ENCODE assay signal across 7 mouse cellular contexts in the genomic region with DNA sequence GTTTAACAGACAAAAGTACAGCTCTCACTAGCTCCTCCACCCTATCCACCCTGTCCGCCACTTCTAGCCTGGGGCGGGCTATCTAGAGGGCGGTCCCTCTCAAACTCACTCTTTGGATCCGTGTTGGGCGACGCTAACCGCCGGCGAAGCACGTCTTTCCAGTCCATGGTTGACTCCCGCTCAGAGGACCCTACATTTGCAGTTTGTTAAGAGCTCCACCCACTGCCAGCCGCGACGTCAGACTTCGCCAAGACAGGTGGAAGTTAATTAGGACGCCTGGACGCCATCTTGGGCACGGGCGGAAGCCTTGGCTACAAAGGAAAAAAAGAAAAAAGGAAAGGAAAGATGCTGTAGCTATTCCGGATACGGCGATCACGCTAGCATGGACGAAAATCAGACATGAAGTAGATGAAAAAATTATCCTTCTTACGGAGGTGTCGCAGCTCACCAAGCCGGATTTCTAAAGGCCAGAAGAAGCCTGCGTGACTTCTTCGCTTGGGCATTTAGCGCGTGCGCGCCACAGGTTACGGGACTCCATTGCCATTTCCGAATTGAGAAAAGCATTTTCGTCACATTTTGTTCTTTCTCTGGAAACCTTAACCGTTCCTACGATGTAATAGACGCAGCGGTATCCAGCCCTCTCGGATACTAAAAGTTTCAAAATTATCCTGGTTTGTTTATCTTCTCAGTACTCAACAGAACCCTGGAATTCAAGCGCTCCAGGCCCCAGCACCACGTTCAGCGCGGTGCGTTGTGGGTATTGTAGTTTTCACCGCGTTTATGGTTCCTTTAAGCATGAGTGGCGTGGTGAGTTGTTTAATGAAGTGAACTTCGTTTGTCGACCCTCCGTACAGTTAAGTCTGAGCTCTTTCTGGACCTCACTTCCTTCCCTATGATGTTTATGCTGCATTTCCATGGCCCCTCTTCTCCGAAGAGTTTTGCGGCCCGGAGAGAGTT. TPM values are rescaled to one million over a fixed set of nuclear protein-coding genes. Genes with fewer than 3 reads are reported as not detected.
DNase-seq lines count a peak whose midpoint lies in the region; ATAC-seq lines count a peak whose summit lies in the region.

A gene (minus strand): TSS at position 514 of the 957 bp plus-strand sequence.

- DNase-seq in adrenal gland, postnatal 25 days, result peak; percentile 87
- peak; percentile 99 for DNase-seq in heart, adult 11 months
- peak; percentile 95 for DNase-seq in kidney, adult 18-20 months
- peak; percentile 93 for DNase-seq in limb, embryonic 11.5 days (ENCODE audit: low spot score)
- peak; percentile 96 for DNase-seq in midbrain, embryonic 14.5 days
- peak; percentile 80 to 87 for DNase-seq in spleen, adult 18-20 months

- H3K9me3 ChIP-seq in embryonic facial prominence, embryonic 12.5 days, result no peaks in the 10 kb centered on the region
- no peaks in the 10 kb centered on the region for H3K9me3 ChIP-seq in limb, embryonic 11.5 days (ENCODE audit: control insufficient read depth, low read length)
- no peaks in the 10 kb centered on the region for H3K9me3 ChIP-seq in midbrain, embryonic 14.5 days (ENCODE audit: control insufficient read depth, low read length)

- WGBS in embryonic facial prominence, embryonic 12.5 days, result under 1% methylated on average over 55 of the region's 55 CpGs
- WGBS in limb, embryonic 11.5 days, result under 1% methylated on average over 55 of the region's 55 CpGs
- WGBS in midbrain, embryonic 14.5 days, result under 1% methylated on average over 55 of the region's 55 CpGs

- H3K9ac ChIP-seq in embryonic facial prominence, embryonic 12.5 days, result peak within 1 kb of the TSS; percentile 68
- H3K9ac ChIP-seq in limb, embryonic 11.5 days (ENCODE audit: low read length), result peak within 1 kb of the TSS; percentile 83
- H3K9ac ChIP-seq in midbrain, embryonic 14.5 days (replicated peaks; ENCODE audit: low read length), result peak within 1 kb of the TSS; percentile 68

- peak within 1 kb of the TSS; percentile 89 for H3K27ac ChIP-seq in embryonic facial prominence, embryonic 12.5 days
- peak within 1 kb of the TSS; percentile 79 for H3K27ac ChIP-seq in limb, embryonic 11.5 days (replicated peaks; ENCODE audit: low read depth, low read length)
- H3K27ac ChIP-seq in midbrain, embryonic 14.5 days (replicated peaks; ENCODE audit: low read depth, low read length), result peak within 1 kb of the TSS; percentile 81

- H3K4me1 ChIP-seq in embryonic facial prominence, embryonic 12.5 days, result peaks cover 14% of the 10 kb centered on the region
- H3K4me1 ChIP-seq in limb, embryonic 11.5 days (ENCODE audit: control insufficient read depth, insufficient read depth, low read length), result 0 out of 2 replicates have a peak, but pooled peaks cover 4% of the 10 kb centered on the region
- peaks cover 23% of the 10 kb centered on the region for H3K4me1 ChIP-seq in midbrain, embryonic 14.5 days (ENCODE audit: control insufficient read depth, insufficient read depth, low read length)

- H3K4me2 ChIP-seq in embryonic facial prominence, embryonic 12.5 days (replicated peaks), result peak within 1 kb of the TSS; percentile 67
- peak within 1 kb of the TSS; percentile 48 for H3K4me2 ChIP-seq in limb, embryonic 11.5 days (ENCODE audit: low read depth, severe bottlenecking)
- H3K4me2 ChIP-seq in midbrain, embryonic 14.5 days (ENCODE audit: low read length), result peak within 1 kb of the TSS; percentile 65

- peak; percentile 92 for ATAC-seq in embryonic facial prominence, embryonic 12.5 days (ENCODE audit: insufficient number of reproducible peaks, insufficient read depth, low FRiP score, low TSS enrichment)
- peak; percentile 89 for ATAC-seq in limb, embryonic 11.5 days (ENCODE audit: insufficient number of reproducible peaks, low FRiP score, low TSS enrichment, low read depth)
- peak; percentile 95 for ATAC-seq in midbrain, embryonic 14.5 days (ENCODE audit: low FRiP score, low TSS enrichment)

- H3K36me3 ChIP-seq in embryonic facial prominence, embryonic 12.5 days, result peaks cover 16% of the 10 kb centered on the region
- H3K36me3 ChIP-seq in limb, embryonic 11.5 days (ENCODE audit: control insufficient read depth, insufficient read depth, low read length), result peaks cover 7% of the 10 kb centered on the region; the same call in 1 of the 2 replicates
- peaks cover 8% of the 10 kb centered on the region for H3K36me3 ChIP-seq in midbrain, embryonic 14.5 days (ENCODE audit: control insufficient read depth, insufficient read depth, low read length)

- no peaks in the 10 kb centered on the region for H3K27me3 ChIP-seq in embryonic facial prominence, embryonic 12.5 days
- H3K27me3 ChIP-seq in limb, embryonic 11.5 days (ENCODE audit: control insufficient read depth, insufficient read depth, low read length), result no peaks in the 10 kb centered on the region
- no peaks in the 10 kb centered on the region for H3K27me3 ChIP-seq in midbrain, embryonic 14.5 days (ENCODE audit: control insufficient read depth, insufficient read depth, low read length)

- H3K4me3 ChIP-seq in embryonic facial prominence, embryonic 12.5 days, result peak within 1 kb of the TSS; percentile 53
- peak within 1 kb of the TSS; percentile 61 for H3K4me3 ChIP-seq in limb, embryonic 11.5 days (ENCODE audit: low read depth, low read length)
- H3K4me3 ChIP-seq in midbrain, embryonic 14.5 days (replicated peaks; ENCODE audit: low read depth, low read length), result peak within 1 kb of the TSS; percentile 54

RNA-seq across cellular contexts. Expression of the gene that starts here (rescaled TPM):
- 10.8 and 11.3 TPM in 2 replicates for total RNA-seq in adrenal gland, postnatal 25 days (2021)
- polyA plus RNA-seq in embryonic facial prominence, embryonic 12.5 days (2016; fragmentation: Nextera tagmentation; extraction: Ambion mirVana), result 20.7 and 22.1 TPM in 2 replicates
- 28.2 and 30.0 TPM in 2 replicates for polyA plus RNA-seq in limb, embryonic 11.5 days (2014; fragmentation: Nextera tagmentation; extraction: Ambion mirVana)
- polyA plus RNA-seq in midbrain, embryonic 14.5 days (2014; fragmentation: Nextera tagmentation; extraction: Ambion mirVana), result 20.4 and 25.7 TPM in 2 replicates

Comparison
In these comparisons a context has a peak if more than half of its experiments do, and no peak if none do; other contexts are left out.
1. Peak in every context shown above with its lines: DNase-seq, ATAC-seq, H3K4me3 ChIP-seq and H3K27ac ChIP-seq.